Mouse (Mus musculus) thymus, adult 2 months (tissue): ENCODE data around the gene Nsf. TPM values are rescaled to one million over a fixed set of nuclear protein-coding genes. Genes with fewer than 3 reads are reported as not detected.

Experiments
- DNase-seq: peaks from one replicate; pipeline ENCODE4 v3.0.0; 2021
- H3K27ac ChIP-seq: fragments of 200-500 bp; 2 replicates; pipeline ENCODE4 v1.5.1; 2012; ENCODE audit warnings: low read length, control low read depth; ENCODE audit not compliant: control insufficient read depth, insufficient read depth
- H3K27me3 ChIP-seq: fragments of 200-500 bp; 2 replicates; pipeline ENCODE4 v1.6.1; 2012; ENCODE audit warnings: mild to moderate bottlenecking, low read length, moderate library complexity, mixed read lengths; ENCODE audit not compliant: control insufficient read depth, insufficient read depth
- H3K36me3 ChIP-seq: fragments of 200-500 bp; 2 replicates; pipeline ENCODE4 v1.6.1; 2012; ENCODE audit warnings: mild to moderate bottlenecking, low read length, moderate library complexity; ENCODE audit not compliant: control insufficient read depth, insufficient read depth
- H3K4me1 ChIP-seq: fragments of 200-500 bp; replicated peaks from 2 replicates; pipeline ENCODE4 v1.6.1; 2012; ENCODE audit warnings: low read length; ENCODE audit not compliant: control insufficient read depth, insufficient read depth
- H3K4me3 ChIP-seq: fragments of 200-500 bp; 2 replicates; pipeline ENCODE4 v1.5.1; 2012; ENCODE audit warnings: mild to moderate bottlenecking, low read length, control low read depth, moderate library complexity; ENCODE audit not compliant: control insufficient read depth, insufficient read depth
- CTCF ChIP-seq: fragments of 200-500 bp; IDR thresholded peaks from 2 replicates; pipeline ENCODE4 v1.5.1; 2012; ENCODE audit warnings: mild to moderate bottlenecking, control low read depth, low read length, moderate library complexity, borderline replicate concordance; ENCODE audit not compliant: control insufficient read depth, poor library complexity, insufficient read depth; ENCODE audit errors: extremely low read depth
- POLR2A ChIP-seq: fragments of 200-500 bp; IDR thresholded peaks from 2 replicates; pipeline ENCODE4 v1.6.1; 2012; ENCODE audit warnings: mild to moderate bottlenecking, low read length, control low read depth, moderate library complexity; ENCODE audit not compliant: control insufficient read depth, poor library complexity, insufficient read depth; ENCODE audit errors: extremely low read depth
- WGBS: fragments of 180-500 bp; shearing (Covaris S2); methylation state at CpG from one replicate; pipeline ENCODE4 v1.1.7; 2018; 5-methylcytosine and 5-hydroxymethylcytosine counted together
- polyA plus RNA-seq: library from polyadenylated mRNA; depleted of rRNA; stranded (reverse); fragments of >200 nt; gene quantifications from 2 replicates; pipeline ENCODE4 v1.2.3, GENCODE M21; 2012

Gene Nsf
- polyA plus RNA-seq, 1 experiment, result 52.5 TPM

DNA sequence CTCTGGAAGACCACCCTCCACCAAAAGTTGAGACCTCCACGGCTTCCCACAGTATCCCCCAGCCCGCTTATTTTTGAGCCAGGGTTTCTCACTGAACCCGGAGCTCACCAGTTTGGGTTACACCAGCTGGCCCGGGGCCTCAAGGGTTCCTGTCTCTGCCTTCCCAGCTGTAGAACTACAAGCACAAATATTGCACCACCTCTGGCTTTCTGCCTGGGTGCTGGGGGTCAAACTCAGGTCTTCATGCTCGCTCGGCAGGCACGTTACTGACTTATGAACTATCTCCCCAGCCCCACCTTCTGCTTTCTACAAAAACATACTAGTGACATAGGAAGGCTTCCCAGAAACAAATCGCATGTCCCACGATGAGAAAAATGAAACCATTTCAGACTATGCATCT, 38.2 kb downstream of the Nsf start:
- H3K4me3 ChIP-seq, result no peak overlapping the region
- no peak for TF ChIP-seq CTCF
- TF ChIP-seq POLR2A, result no peak
- H3K36me3 ChIP-seq, result peaks cover 39% of the 10 kb centered on the region
- H3K4me1 ChIP-seq, result no peaks in the 10 kb centered on the region
- H3K27ac ChIP-seq, result no peak overlapping the region
- no peak for DNase-seq
- 96% methylated on average over 9 of the region's 9 CpGs for WGBS
- H3K27me3 ChIP-seq, result no peaks in the 10 kb centered on the region

DNA sequence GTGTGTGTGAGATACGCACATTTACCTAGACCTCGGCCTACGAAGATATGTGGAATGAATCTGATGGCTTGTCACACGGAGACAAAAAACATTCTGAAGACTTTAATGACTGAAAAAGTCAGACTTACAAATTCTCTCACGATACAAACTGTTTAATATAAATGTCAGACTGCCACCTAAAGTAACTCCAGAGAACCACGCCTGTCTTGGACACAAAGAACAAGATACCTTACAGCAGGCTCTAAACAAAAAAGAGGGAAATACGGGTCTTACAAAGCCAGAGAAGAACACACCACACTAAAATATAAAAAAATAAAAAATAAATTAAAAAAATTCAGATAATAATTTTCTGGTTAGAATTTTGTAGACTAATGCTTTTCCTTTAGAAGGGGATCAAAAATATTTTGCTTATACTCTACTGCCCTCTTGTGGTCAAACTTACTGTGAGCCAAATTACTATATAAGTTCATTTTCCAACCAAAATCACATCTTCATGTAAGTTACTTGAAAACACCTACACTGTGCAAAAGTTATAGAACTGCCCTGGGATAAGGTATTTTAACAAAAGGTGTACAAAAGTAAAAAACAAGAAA, 42.8 kb downstream of the Nsf start:
- DNase-seq, result no peak
- H3K36me3 ChIP-seq, result peaks cover 60% of the 10 kb centered on the region
- TF ChIP-seq CTCF (no peak), POLR2A (no peak)
- H3K27me3 ChIP-seq, result no peaks in the 10 kb centered on the region
- H3K27ac ChIP-seq, result no peak overlapping the region
- 77% methylated on average over 7 of the region's 7 CpGs for WGBS
- no peaks in the 10 kb centered on the region for H3K4me1 ChIP-seq
- H3K4me3 ChIP-seq, result no peak overlapping the region

DNA sequence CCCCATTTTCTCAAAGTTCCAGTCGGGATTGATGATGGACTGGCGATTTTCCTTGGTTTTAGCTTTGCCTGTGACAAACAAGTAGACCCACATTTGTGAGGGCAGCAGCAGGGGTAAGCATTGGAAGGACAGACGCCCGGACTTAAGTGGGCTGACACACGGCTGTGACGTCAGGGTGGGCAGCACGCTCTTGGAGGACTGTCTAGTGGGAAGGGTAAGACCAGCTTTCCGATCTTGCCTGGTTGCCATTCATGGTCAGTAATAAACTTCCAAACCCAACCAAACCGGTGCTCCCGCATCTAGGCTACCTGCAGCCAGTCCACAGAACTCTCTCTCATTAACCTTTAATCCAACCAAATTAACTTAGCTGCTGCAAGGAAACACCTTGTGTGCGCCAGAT, 43.3 kb downstream of the Nsf start:
- no peak overlapping the region for H3K27ac ChIP-seq
- H3K36me3 ChIP-seq, result peaks cover 54% of the 10 kb centered on the region
- WGBS, result 98% methylated on average over 11 of the region's 11 CpGs
- no peaks in the 10 kb centered on the region for H3K27me3 ChIP-seq
- DNase-seq, result no peak
- H3K4me3 ChIP-seq, result no peak overlapping the region
- H3K4me1 ChIP-seq, result no peaks in the 10 kb centered on the region
- TF ChIP-seq CTCF, result no peak
- TF ChIP-seq POLR2A, result no peak

DNA sequence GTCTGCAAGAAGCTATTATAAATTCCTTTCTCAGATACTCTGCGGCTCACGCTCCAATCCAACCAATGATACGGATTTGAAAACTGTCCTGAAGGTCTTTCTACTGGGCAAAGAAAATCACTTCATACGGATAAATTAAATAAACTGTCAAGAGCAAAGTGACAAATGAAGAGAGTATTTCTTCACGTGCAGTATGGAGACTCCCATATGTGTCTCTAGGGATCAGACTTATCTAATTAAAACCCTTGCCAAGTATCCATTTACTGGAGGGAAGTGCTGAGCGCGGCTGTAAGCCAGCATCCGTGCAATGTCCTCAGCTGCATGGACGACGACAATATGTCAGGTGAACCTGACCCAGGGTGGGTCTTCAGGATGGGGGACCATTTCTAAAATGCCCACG, 44.0 kb downstream of the Nsf start:
- no peaks in the 10 kb centered on the region for H3K27me3 ChIP-seq
- H3K4me3 ChIP-seq, result no peak overlapping the region
- H3K27ac ChIP-seq, result no peak overlapping the region
- TF ChIP-seq POLR2A (no peak), CTCF (no peak)
- no peak for DNase-seq
- WGBS, result 98% methylated on average over 11 of the region's 11 CpGs
- no peaks in the 10 kb centered on the region for H3K4me1 ChIP-seq
- H3K36me3 ChIP-seq, result peaks cover 47% of the 10 kb centered on the region

DNA sequence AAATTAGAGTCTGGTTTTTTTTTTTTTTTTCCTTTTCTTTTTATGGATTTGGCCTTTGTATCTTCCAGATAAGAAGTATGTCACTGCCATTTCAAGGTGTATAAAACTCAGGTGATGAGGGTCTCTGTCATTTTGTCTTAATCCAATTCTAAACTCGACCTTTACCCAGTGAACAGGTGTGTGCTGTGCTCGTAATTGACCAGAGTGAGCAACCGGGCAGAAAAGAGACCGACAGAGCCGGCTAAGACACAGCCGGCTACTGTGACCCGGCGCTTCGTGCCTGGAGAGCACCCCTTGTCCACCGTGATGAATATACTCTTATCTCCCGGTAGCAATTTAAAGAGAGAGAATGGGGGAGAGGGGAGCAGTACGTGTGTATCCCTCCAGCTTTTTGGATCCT, 44.5 kb downstream of the Nsf start:
- 95% methylated on average over 12 of the region's 12 CpGs for WGBS
- no peak overlapping the region for H3K27ac ChIP-seq
- peaks cover 44% of the 10 kb centered on the region for H3K36me3 ChIP-seq
- TF ChIP-seq POLR2A (no peak), CTCF (no peak)
- H3K4me3 ChIP-seq, result no peak overlapping the region
- no peak for DNase-seq
- no peaks in the 10 kb centered on the region for H3K27me3 ChIP-seq
- H3K4me1 ChIP-seq, result no peaks in the 10 kb centered on the region

DNA sequence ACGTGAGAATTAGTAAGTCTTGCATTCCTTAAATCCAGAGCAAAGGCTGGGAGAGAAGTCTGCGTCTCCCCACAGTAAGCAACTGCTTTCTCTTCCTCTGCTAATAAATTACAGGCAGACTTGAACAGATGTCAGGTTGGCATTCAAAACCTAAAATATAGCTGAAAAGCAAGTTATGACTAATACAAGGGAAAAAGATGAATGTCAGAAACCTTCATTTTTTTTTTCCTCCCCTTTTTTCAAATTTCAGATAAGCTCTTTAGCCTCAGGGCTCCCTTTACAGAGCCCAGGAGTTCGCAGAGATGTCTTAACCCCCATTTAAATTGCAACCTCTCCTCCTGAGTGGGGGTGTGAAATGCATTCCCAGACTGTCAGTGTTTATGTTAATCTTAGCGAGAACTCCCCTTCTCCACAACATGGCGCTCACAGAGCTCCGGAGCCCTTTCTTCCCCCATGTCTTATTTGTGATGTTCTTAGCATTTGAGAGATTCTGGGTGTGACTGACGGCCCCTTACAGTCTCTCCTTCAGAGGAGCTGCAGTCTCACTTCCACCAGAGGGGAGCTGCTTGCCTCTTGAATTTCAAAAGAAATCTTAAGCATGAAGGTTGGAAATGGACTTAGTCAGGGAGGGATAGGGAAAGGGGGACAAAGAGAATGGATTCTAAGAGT, 47.7 kb downstream of the Nsf start:
- Histone ChIP-seq H3K4me1 (no peaks in the 10 kb centered on the region), H3K27ac (no peak overlapping the region), H3K36me3 (peaks cover 26% of the 10 kb centered on the region), H3K4me3 (no peak overlapping the region), H3K27me3 (no peaks in the 10 kb centered on the region)
- no peak for TF ChIP-seq CTCF
- no peak for TF ChIP-seq POLR2A
- no peak for DNase-seq
- WGBS, result 95% methylated on average over 7 of the region's 7 CpGs

DNA sequence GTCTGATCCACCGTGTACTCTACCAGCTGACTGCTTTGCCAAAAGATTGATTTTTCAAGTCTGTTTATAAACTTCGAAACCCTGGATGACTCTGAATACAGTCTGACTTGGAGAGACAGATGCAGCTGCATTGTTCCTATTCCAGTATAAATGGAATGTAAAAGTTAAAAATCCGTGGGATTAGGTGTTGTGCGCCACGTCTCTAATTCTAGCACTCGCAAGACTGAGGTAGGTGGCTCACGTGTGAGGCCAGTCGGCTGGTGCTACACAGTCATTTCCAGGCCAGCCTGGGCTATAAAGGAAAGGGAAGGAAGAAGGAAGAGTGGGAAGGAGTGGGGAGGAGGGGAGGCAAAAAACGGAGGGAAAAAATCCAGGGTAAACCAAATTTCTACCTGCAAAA, 48.4 kb downstream of the Nsf start:
- peaks cover 26% of the 10 kb centered on the region for H3K36me3 ChIP-seq
- no peak overlapping the region for H3K4me3 ChIP-seq
- no peak overlapping the region for H3K27ac ChIP-seq
- no peaks in the 10 kb centered on the region for H3K4me1 ChIP-seq
- no peak for TF ChIP-seq CTCF
- no peak for TF ChIP-seq POLR2A
- H3K27me3 ChIP-seq, result no peaks in the 10 kb centered on the region
- 92% methylated on average over 9 of the region's 9 CpGs for WGBS
- no peak for DNase-seq
